Mouse (Mus musculus) forebrain, embryonic 13.5 days (tissue): ENCODE results near the gene Kcnn1. TPM values are rescaled to one million over a fixed set of nuclear protein-coding genes. Genes with fewer than 3 reads are reported as not detected.
A peak's percentile ranks its signal among the peaks of the same experiment; 100 is the strongest.
"Not testable (repeated sequence)": the region's sequence is repeated elsewhere in the genome, so short reads cannot be mapped to it uniquely, and the experiment has no call there.

Experiments
- ATAC-seq: fragments of 200-750 bp; cut with Nextera tagmentation; 2 replicates; pipeline ENCODE4 v1.8.0; 2017
- H3K27ac ChIP-seq: fragments of 300-500 bp; sonication (generic); 2 replicates; pipeline ENCODE4 v1.5.1; 2015; ENCODE audit warnings: inconsistent platforms, mild to moderate bottlenecking, moderate library complexity
- H3K27me3 ChIP-seq: fragments of 300-500 bp; sonication (generic); 2 replicates; pipeline ENCODE4 v1.6.1; 2015; ENCODE audit warnings: mild to moderate bottlenecking, inconsistent platforms
- H3K36me3 ChIP-seq: fragments of 300-500 bp; sonication (generic); 2 replicates; pipeline ENCODE4 v1.6.1; 2015; ENCODE audit warnings: mild to moderate bottlenecking, inconsistent platforms; ENCODE audit not compliant: poor library complexity, severe bottlenecking
- H3K4me1 ChIP-seq: fragments of 300-500 bp; sonication (generic); 2 replicates; pipeline ENCODE4 v1.6.1; 2015; ENCODE audit warnings: inconsistent platforms
- H3K4me2 ChIP-seq: fragments of 300-500 bp; sonication (generic); 2 replicates; pipeline ENCODE4 v1.6.1; 2015; ENCODE audit warnings: inconsistent platforms, mild to moderate bottlenecking, moderate library complexity
- H3K4me3 ChIP-seq: fragments of 300-500 bp; sonication (generic); 2 replicates; pipeline ENCODE4 v1.5.1; 2015; ENCODE audit warnings: mild to moderate bottlenecking, inconsistent platforms
- H3K9ac ChIP-seq: fragments of 300-500 bp; sonication (generic); 2 replicates; pipeline ENCODE4 v1.6.1; 2015; ENCODE audit warnings: mild to moderate bottlenecking, inconsistent platforms
- H3K9me3 ChIP-seq: fragments of 300-500 bp; sonication (generic); replicated peaks from 2 replicates; pipeline ENCODE4 v1.6.1; 2016; ENCODE audit warnings: inconsistent platforms
- WGBS: fragments of 180-500 bp; shearing (Covaris S2); methylation state at CpG from one replicate; pipeline ENCODE4 v1.1.7; 2015; 5-methylcytosine and 5-hydroxymethylcytosine counted together
- polyA plus RNA-seq: library from polyadenylated mRNA; unstranded; fragments of >200 nt; fragmentation: Nextera tagmentation; extraction: Ambion mirVana; gene quantifications from 2 replicates; pipeline ENCODE4 v1.2.1, GENCODE M21; 2015

Gene Kcnn1
- polyA plus RNA-seq, 1 experiment from 2014 or later, result 13.5 TPM

DNA sequence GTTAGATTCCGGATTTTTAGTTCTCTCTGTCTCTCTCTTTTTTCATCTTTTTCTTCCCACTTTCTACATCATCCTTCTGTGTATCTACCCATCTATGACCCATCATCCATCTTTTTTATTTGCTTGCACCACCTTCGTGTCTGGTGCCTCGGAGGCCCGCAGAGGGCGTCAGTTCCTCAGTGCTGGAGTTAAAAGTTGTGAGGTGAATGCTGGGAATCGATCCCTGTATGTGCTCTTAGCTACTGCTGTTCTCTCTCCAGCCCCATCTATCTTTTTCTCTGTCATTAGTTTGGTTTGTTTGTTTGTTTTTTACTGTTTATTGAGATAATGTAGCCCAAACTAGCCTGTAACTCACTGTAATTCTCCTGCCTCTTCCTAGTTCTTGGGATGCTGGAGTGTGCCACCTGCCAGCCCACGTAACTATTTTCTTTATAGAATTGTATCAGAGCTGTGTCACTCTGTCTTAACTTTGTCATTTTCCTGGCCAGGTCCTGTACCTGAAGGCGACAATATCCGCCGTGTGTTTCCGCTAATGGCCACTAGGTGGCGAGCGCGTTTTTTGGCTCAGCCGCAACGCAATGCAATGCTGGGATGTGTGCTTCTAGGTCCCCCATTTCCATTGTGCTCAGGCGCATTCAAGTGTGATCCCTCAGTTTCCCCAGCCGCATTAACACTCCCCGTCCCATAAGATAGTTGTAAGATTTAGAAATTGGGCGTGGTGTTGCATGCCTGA is 34.8 kb upstream of the Kcnn1 start:
- Histone ChIP-seq H3K27ac (peak overlapping the region; percentile 46), H3K9ac (peak overlapping the region; percentile 67), H3K27me3 (peaks cover 32% of the 10 kb centered on the region), H3K36me3 (peaks cover 31% of the 10 kb centered on the region), H3K4me3 (peak overlapping the region; percentile 88), H3K4me1 (peaks cover 15% of the 10 kb centered on the region), H3K4me2 (peak overlapping the region; percentile 72), H3K9me3 (no peaks in the 10 kb centered on the region)
- WGBS, result under 1% methylated on average over 20 of the region's 20 CpGs
- ATAC-seq, result peak; percentile 55

DNA sequence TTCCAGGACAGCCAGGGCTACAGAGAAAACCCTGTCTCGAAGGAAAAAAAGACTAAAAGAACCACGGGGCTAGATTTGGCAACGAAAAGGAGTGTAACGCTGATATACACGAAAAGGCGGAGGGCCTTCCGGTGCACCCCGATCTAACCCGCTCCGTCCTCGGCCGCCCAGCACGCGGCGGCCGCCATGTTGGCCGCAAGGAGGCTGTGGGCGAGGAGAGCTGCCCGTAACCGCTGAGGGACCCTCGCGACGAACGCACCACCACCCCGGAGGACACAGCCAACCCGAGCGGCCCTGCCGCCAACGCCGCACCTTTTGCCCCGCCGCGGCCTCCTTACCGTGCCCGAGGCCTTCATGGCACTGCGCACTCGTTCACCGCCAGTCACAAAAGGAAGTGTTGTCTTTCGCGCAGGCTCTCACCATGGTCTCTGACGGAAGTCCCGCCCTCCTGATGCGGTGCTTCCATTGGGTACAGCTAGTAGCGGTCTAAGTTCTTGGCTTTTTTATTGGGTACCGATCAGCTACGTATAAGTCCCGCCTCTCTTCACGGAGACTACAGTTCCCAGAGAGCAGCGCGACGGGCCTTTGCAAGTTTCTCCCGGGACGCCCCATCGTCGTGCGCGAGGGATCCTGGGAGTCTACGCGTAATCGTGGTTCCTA is 34.1 kb upstream of the Kcnn1 start, which contains the start of gene Rpl18a:
Rpl18a (minus strand) TSS at position 392 of the 660 bp plus-strand sequence.
- Histone ChIP-seq H3K27me3 (peaks cover 33% of the 10 kb centered on the region), H3K4me1 (peaks cover 22% of the 10 kb centered on the region), H3K4me3 (peak within 1 kb of the TSS; percentile 88), H3K9me3 (no peaks in the 10 kb centered on the region), H3K4me2 (peak within 1 kb of the TSS; percentile 98), H3K27ac (peak within 1 kb of the TSS; percentile 53), H3K36me3 (peaks cover 31% of the 10 kb centered on the region), H3K9ac (peak within 1 kb of the TSS; percentile 91)
- WGBS, result under 1% methylated on average over 60 of the region's 60 CpGs
- peak; percentile 98 for ATAC-seq

- Histone ChIP-seq H3K36me3 (peaks cover 31% of the 10 kb centered on the region), H3K9me3 (no peaks in the 10 kb centered on the region), H3K4me3 (peak overlapping the region; percentile 88), H3K27me3 (peaks cover 38% of the 10 kb centered on the region), H3K27ac (no peak overlapping the region), H3K4me1 (peaks cover 24% of the 10 kb centered on the region), H3K4me2 (peak overlapping the region; percentile 98), H3K9ac (peak overlapping the region; percentile 91)
- no peak for ATAC-seq
- 3% methylated on average over 25 of the region's 25 CpGs for WGBS
These were observed 33.4 kb upstream of the Kcnn1 start for GRCm38 (mm10) chr8:70896316-70897020.

DNA sequence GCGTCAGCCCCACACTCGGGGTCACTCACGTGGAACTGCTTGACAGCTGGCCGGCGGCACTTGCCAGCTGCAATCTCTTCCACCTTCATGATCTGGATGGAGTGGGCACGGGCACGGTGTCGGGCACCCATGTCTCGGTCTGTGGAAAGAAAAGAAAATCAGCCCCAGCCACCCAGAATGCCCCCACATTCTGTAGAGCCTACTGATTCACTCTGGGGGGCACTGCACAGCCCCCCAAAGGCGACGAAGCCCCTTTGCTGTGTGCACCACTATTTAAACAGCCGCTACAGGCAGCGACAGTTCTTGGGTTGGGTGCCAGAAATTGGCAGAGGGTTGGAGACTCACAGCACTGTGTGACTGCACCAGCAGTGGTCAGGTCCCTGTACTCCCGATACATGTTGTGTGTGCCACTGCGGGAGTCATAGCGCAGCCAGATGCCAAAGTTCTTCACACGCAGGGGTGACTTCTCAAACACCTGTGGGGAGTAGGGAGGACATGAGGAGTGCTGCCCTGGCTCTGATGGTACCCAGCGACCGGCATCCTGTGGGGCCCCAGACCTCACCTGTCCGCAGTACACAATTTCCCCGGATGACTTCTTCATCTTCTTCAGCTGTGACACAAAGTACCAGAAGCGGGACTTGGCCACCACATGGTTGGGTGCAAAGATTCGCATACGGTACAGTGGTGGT is 32.7 kb upstream of the Kcnn1 start:
- 85% methylated on average over 24 of the region's 24 CpGs for WGBS
- peaks cover 24% of the 10 kb centered on the region for H3K4me1 ChIP-seq
- H3K36me3 ChIP-seq, result peaks cover 31% of the 10 kb centered on the region
- peak overlapping the region; percentile 98 for H3K4me2 ChIP-seq
- H3K4me3 ChIP-seq, result peak overlapping the region; percentile 88
- H3K9ac ChIP-seq, result peak overlapping the region; percentile 91
- H3K27me3 ChIP-seq, result peaks cover 43% of the 10 kb centered on the region
- not testable (repeated sequence) for H3K9me3 ChIP-seq, ATAC-seq, H3K27ac ChIP-seq

DNA sequence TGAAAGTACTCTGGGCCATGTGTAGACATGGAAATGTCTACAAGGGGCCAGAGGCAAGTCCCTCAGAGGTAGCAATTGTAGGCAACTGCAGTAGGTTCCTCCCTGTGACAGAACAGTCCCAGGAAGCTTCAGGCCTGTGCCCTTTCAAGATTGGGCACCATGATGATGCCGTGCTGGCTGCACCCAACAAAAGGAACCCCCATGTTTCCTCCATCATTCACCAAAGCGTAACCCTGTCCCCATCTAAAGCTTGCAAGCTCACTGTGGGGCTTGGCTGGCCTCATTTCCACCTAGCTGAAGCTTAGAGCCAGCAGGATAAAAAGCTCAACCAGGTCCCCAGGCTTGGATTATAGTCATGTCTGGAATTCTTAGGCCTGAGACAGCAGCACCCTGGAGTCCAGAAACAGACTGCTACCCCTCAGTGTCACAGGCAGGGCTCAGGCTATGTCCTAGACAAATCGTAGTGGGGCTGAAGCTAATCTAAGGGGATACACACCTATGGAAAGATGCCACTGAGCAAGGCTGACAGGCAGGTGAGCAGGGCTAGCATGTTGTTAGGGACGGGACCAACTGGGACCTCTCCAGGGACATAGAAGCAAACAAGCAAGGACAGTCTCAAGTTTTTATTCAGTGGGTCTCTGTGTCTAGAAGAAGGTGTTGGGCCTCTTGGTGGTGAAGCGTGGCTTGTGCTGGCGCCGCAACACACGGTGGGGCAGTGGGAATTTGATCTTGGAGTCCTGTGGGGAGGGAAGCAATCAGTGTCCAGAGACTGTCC is 31.9 kb upstream of the Kcnn1 start:
- ATAC-seq, result no peak
- no peak overlapping the region for H3K27ac ChIP-seq
- H3K4me3 ChIP-seq, result no peak overlapping the region
- H3K27me3 ChIP-seq, result peaks cover 51% of the 10 kb centered on the region
- H3K9ac ChIP-seq, result no peak overlapping the region
- peaks cover 31% of the 10 kb centered on the region for H3K36me3 ChIP-seq
- H3K9me3 ChIP-seq, result 0 out of 2 replicates have a peak, but pooled peaks cover 3% of the 10 kb centered on the region
- peaks cover 24% of the 10 kb centered on the region for H3K4me1 ChIP-seq
- 92% methylated on average over 8 of the region's 8 CpGs for WGBS
- no peak overlapping the region for H3K4me2 ChIP-seq

GRCm38 (mm10) chr8:70894385-70894720 is 31.3 kb upstream of the Kcnn1 start:
- no peak for ATAC-seq
- H3K4me1 ChIP-seq, result peaks cover 24% of the 10 kb centered on the region
- H3K4me3 ChIP-seq, result no peak overlapping the region
- peaks cover 54% of the 10 kb centered on the region for H3K27me3 ChIP-seq
- peaks cover 31% of the 10 kb centered on the region for H3K36me3 ChIP-seq
- no peak overlapping the region for H3K27ac ChIP-seq
- H3K9ac ChIP-seq, result no peak overlapping the region
- H3K4me2 ChIP-seq, result no peak overlapping the region
- H3K9me3 ChIP-seq, result 0 out of 2 replicates have a peak, but pooled peaks cover 3% of the 10 kb centered on the region
- WGBS, result 61% methylated on average over 2 of the region's 2 CpGs

GRCm38 (mm10) chr8:70893656-70894384 is 30.8 kb upstream of the Kcnn1 start:
- WGBS, result 28% methylated on average over 12 of the region's 12 CpGs
- no peak overlapping the region for H3K4me2 ChIP-seq
- no peak for ATAC-seq
- peaks cover 24% of the 10 kb centered on the region for H3K4me1 ChIP-seq
- H3K9me3 ChIP-seq, result 0 out of 2 replicates have a peak, but pooled peaks cover 3% of the 10 kb centered on the region
- H3K27ac ChIP-seq, result no peak overlapping the region
- peaks cover 56% of the 10 kb centered on the region for H3K27me3 ChIP-seq
- H3K9ac ChIP-seq, result no peak overlapping the region; the same call in 1 of the 2 replicates
- H3K36me3 ChIP-seq, result peaks cover 31% of the 10 kb centered on the region
- H3K4me3 ChIP-seq, result no peak overlapping the region

- Histone ChIP-seq H3K4me3 (peak overlapping the region; percentile 30), H3K4me1 (peaks cover 19% of the 10 kb centered on the region), H3K9me3 (0 out of 2 replicates have a peak, but pooled peaks cover 3% of the 10 kb centered on the region), H3K27ac (no peak overlapping the region), H3K27me3 (peaks cover 58% of the 10 kb centered on the region), H3K36me3 (peaks cover 31% of the 10 kb centered on the region), H3K4me2 (peak overlapping the region; percentile 42), H3K9ac (peak overlapping the region; percentile 52; the same call in 1 of the 2 replicates)
- 29% methylated on average over 20 of the region's 20 CpGs for WGBS
- ATAC-seq, result no peak
These were observed 30.0 kb upstream of the Kcnn1 start for GRCm38 (mm10) chr8:70892896-70893655.

DNA sequence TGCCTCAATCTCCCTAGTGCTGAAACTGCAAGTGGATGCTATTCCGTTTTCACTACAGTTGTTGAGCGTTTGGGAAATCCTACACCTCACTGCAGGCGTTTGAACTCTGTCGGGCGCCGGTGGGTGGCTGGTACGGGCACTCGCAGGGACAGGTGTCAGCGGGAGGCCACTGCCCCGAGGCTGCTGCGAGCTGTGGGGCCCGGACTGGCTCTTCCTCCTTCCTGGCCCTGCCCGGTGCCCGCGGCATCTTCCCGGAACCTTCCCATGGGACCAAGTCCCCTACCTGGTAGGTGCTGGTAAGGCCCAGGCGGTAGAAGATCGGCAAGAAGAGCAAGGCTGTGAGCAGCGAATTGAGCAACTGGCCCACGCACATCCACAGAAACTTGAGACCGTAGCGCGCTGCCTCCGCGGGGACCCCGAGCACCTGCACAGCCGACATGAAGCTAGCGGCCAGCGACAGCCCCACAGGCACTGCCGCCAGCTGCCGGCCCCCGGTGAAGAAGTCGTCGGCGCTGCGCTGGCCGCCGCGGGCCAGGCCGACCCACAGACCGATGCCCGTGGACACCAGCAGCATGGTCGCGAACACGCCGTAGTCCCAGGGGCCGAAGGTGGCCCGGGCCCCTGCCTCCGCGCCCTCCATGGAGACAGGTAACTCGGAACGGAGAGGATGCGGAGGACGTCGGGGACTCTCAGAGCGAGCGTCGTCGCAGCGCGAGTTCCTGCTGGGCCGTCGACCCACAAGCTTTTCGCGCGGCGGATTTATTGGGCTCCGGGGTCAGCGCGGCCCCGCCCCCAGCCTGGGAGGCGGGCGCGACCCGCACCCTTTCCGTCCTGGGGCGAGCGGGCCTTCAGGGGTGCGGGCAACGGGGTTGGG is 29.2 kb upstream of the Kcnn1 start, which contains the start of gene Slc5a5:
Slc5a5 (minus strand) TSS at position 736 of the 874 bp plus-strand sequence.
- Histone ChIP-seq H3K9me3 (0 out of 2 replicates have a peak, but pooled peaks cover 3% of the 10 kb centered on the region), H3K27me3 (peaks cover 58% of the 10 kb centered on the region), H3K9ac (peak within 1 kb of the TSS; percentile 52), H3K4me2 (peak within 1 kb of the TSS; percentile 42), H3K4me3 (peak within 1 kb of the TSS; percentile 30), H3K36me3 (peaks cover 31% of the 10 kb centered on the region), H3K4me1 (peaks cover 23% of the 10 kb centered on the region), H3K27ac (no peak within 1 kb of the TSS)
- ATAC-seq, result no peak
- 3% methylated on average over 80 of the region's 80 CpGs for WGBS
